Mouse (Mus musculus): ENCODE results near the gene Dhcr24. TPM values are rescaled to one million over a fixed set of nuclear protein-coding genes. Genes with fewer than 3 reads are reported as not detected.

Dhcr24 gene
- polyA plus RNA-seq, 1 experiment from 2014 or later = 3.9 TPM

Other genes starting within 250 kb of the Dhcr24 start
- gene Usp24, start 244.8 kb upstream of the Dhcr24 start, polyA plus RNA-seq (2016; fragmentation: Nextera tagmentation; extraction: Ambion mirVana) = 10.4 and 10.6 TPM in 2 replicates
- 0.54 and 1.2 TPM in 2 replicates for gene Pcsk9, start 96.7 kb upstream of the Dhcr24 start, polyA plus RNA-seq (2016; fragmentation: Nextera tagmentation; extraction: Ambion mirVana)
- gene Bsnd, start 68.8 kb upstream of the Dhcr24 start, polyA plus RNA-seq (2016; fragmentation: Nextera tagmentation; extraction: Ambion mirVana) = not detected in 2 replicates
- gene Lexm, start 56.2 kb downstream of the Dhcr24 start, polyA plus RNA-seq (2016; fragmentation: Nextera tagmentation; extraction: Ambion mirVana) = 0.50 and 1.5 TPM in 2 replicates
- 0.57 and 0.91 TPM in 2 replicates for gene Ttc22, start 61.4 kb downstream of the Dhcr24 start, polyA plus RNA-seq (2016; fragmentation: Nextera tagmentation; extraction: Ambion mirVana)
- gene Pars2, start 90.0 kb downstream of the Dhcr24 start, polyA plus RNA-seq (2016; fragmentation: Nextera tagmentation; extraction: Ambion mirVana) = 12.3 and 13.6 TPM in 2 replicates
- 55.6 and 57.7 TPM in 2 replicates for gene Ttc4, start 117.9 kb downstream of the Dhcr24 start, polyA plus RNA-seq (2016; fragmentation: Nextera tagmentation; extraction: Ambion mirVana)
- 0.35 and 0.80 TPM in 2 replicates for gene Mroh7, start 169.9 kb downstream of the Dhcr24 start, polyA plus RNA-seq (2016; fragmentation: Nextera tagmentation; extraction: Ambion mirVana)
- gene Fam151a, start 172.9 kb downstream of the Dhcr24 start, polyA plus RNA-seq (2016; fragmentation: Nextera tagmentation; extraction: Ambion mirVana) = 0.13 TPM in 1 of 2 replicates, not detected in the other
- 4.1 and 5.6 TPM in 2 replicates for gene Acot11, start 244.0 kb downstream of the Dhcr24 start, polyA plus RNA-seq (2016; fragmentation: Nextera tagmentation; extraction: Ambion mirVana)